Mouse (Mus musculus): Measurements from ENCODE around the gene Rsl24d1. TPM values are rescaled to one million over a fixed set of nuclear protein-coding genes. Genes with fewer than 3 reads are reported as not detected.
A peak's percentile ranks its signal among the peaks of the same experiment; 100 is the strongest.
"Not testable (repeated sequence)": the region's sequence is repeated elsewhere in the genome, so short reads cannot be mapped to it uniquely, and the experiment has no call there.

The Rsl24d1 gene
- polyA plus RNA-seq, 1 experiment from 2014 or later, result 136 TPM

- Histone ChIP-seq H3K27me3 (ENCODE audit: insufficient read depth, poor library complexity, severe bottlenecking) (peaks cover 55% of the 10 kb centered on the region), H3K9me3 (no peaks in the 10 kb centered on the region)
Observed at GRCm38 (mm10) chr9:73105771-73106170, 7.5 kb upstream of the Rsl24d1 start.

GRCm38 (mm10) chr9:73116704-73117103 lies 3.5 kb downstream of the Rsl24d1 start:
- H3K4me1 ChIP-seq (replicated peaks), result peaks cover 11% of the 10 kb centered on the region
- H3K4me3 ChIP-seq; H3K27me3 ChIP-seq (ENCODE audit: insufficient read depth, poor library complexity, severe bottlenecking); DNase-seq (ENCODE audit: low spot score); H3K9me3 ChIP-seq; H3K27ac ChIP-seq: not testable (repeated sequence)
- peaks cover 63% of the 10 kb centered on the region for H3K36me3 ChIP-seq
- 95% methylated on average over 5 of the region's 6 CpGs for WGBS

More at GRCm38 (mm10) chr9:73105771-73106170, 7.5 kb upstream of the Rsl24d1 start:
- Histone ChIP-seq H3K36me3 (no peaks in the 10 kb centered on the region), H3K4me1 (replicated peaks) (peaks cover 11% of the 10 kb centered on the region), H3K27ac (no peak overlapping the region), H3K4me3 (no peak overlapping the region)
- no peak for DNase-seq (ENCODE audit: low spot score)

- Histone ChIP-seq H3K9me3 (no peaks in the 10 kb centered on the region), H3K4me3 (no peak overlapping the region), H3K27ac (no peak overlapping the region), H3K27me3 (ENCODE audit: insufficient read depth, poor library complexity, severe bottlenecking) (no peaks in the 10 kb centered on the region), H3K36me3 (peaks cover 75% of the 10 kb centered on the region), H3K4me1 (replicated peaks) (peaks cover 7% of the 10 kb centered on the region)
- no peak for DNase-seq (ENCODE audit: low spot score)
- WGBS, result 90% methylated on average over 4 of the region's 4 CpGs
Observed at GRCm38 (mm10) chr9:73118012-73118411, 4.8 kb downstream of the Rsl24d1 start.

GRCm38 (mm10) chr9:73121735-73122134 lies 8.5 kb downstream of the Rsl24d1 start:
- Histone ChIP-seq H3K36me3 (peaks cover 94% of the 10 kb centered on the region), H3K4me1 (replicated peaks) (no peaks in the 10 kb centered on the region), H3K9me3 (no peaks in the 10 kb centered on the region), H3K27me3 (ENCODE audit: insufficient read depth, poor library complexity, severe bottlenecking) (no peaks in the 10 kb centered on the region), H3K27ac (no peak overlapping the region), H3K4me3 (no peak overlapping the region)
- no peak for DNase-seq (ENCODE audit: low spot score)
- WGBS, result 80% methylated on average over 8 of the region's 8 CpGs

GRCm38 (mm10) chr9:73125043-73125570 lies 11.9 kb downstream of the Rsl24d1 start:
- H3K27me3 ChIP-seq (ENCODE audit: insufficient read depth, poor library complexity, severe bottlenecking), result no peaks in the 10 kb centered on the region
- no peaks in the 10 kb centered on the region for H3K4me1 ChIP-seq (replicated peaks)
- DNase-seq (ENCODE audit: low spot score), result no peak
- 91% methylated on average over 8 of the region's 8 CpGs for WGBS
- H3K4me3 ChIP-seq, result no peak overlapping the region
- no peaks in the 10 kb centered on the region for H3K9me3 ChIP-seq
- peaks cover 98% of the 10 kb centered on the region for H3K36me3 ChIP-seq
- H3K27ac ChIP-seq, result no peak overlapping the region

GRCm38 (mm10) chr9:73127457-73127856 lies 14.2 kb downstream of the Rsl24d1 start:
- H3K36me3 ChIP-seq, result peaks cover 84% of the 10 kb centered on the region
- WGBS, result 78% methylated on average over 2 of the region's 2 CpGs

GRCm38 (mm10) chr9:73129875-73130274 lies 16.6 kb downstream of the Rsl24d1 start:
- WGBS, result 79% methylated on average over 8 of the region's 8 CpGs

More at GRCm38 (mm10) chr9:73127457-73127856, 14.2 kb downstream of the Rsl24d1 start:
- no peak for DNase-seq (ENCODE audit: low spot score)
- H3K9me3 ChIP-seq, result no peaks in the 10 kb centered on the region
- no peaks in the 10 kb centered on the region for H3K4me1 ChIP-seq (replicated peaks)
- H3K4me3 ChIP-seq, result no peak overlapping the region
- H3K27me3 ChIP-seq (ENCODE audit: insufficient read depth, poor library complexity, severe bottlenecking), result no peaks in the 10 kb centered on the region
- no peak overlapping the region for H3K27ac ChIP-seq

GRCm38 (mm10) chr9:73130529-73130928 lies 17.3 kb downstream of the Rsl24d1 start:
- H3K27me3 ChIP-seq (ENCODE audit: insufficient read depth, poor library complexity, severe bottlenecking), result no peaks in the 10 kb centered on the region
- no peak overlapping the region for H3K4me3 ChIP-seq
- no peak overlapping the region for H3K27ac ChIP-seq
- no peaks in the 10 kb centered on the region for H3K9me3 ChIP-seq
- no peak for DNase-seq (ENCODE audit: low spot score)
- H3K36me3 ChIP-seq, result peaks cover 54% of the 10 kb centered on the region
- H3K4me1 ChIP-seq (replicated peaks), result no peaks in the 10 kb centered on the region
- 92% methylated on average over 4 of the region's 4 CpGs for WGBS

More at GRCm38 (mm10) chr9:73129875-73130274, 16.6 kb downstream of the Rsl24d1 start:
- H3K9me3 ChIP-seq, result no peaks in the 10 kb centered on the region
- no peak overlapping the region for H3K4me3 ChIP-seq
- H3K27ac ChIP-seq, result no peak overlapping the region
- no peak for DNase-seq (ENCODE audit: low spot score)
- no peaks in the 10 kb centered on the region for H3K4me1 ChIP-seq (replicated peaks)
- no peaks in the 10 kb centered on the region for H3K27me3 ChIP-seq (ENCODE audit: insufficient read depth, poor library complexity, severe bottlenecking)
- H3K36me3 ChIP-seq, result peaks cover 61% of the 10 kb centered on the region

- Histone ChIP-seq H3K4me3 (no peak overlapping the region), H3K4me1 (replicated peaks) (no peaks in the 10 kb centered on the region), H3K27me3 (ENCODE audit: insufficient read depth, poor library complexity, severe bottlenecking) (no peaks in the 10 kb centered on the region), H3K27ac (peak overlapping the region; percentile 18; the same call in 1 of the 2 replicates), H3K36me3 (no peaks in the 10 kb centered on the region), H3K9me3 (0 out of 2 replicates have a peak, but pooled peaks cover 2% of the 10 kb centered on the region)
- WGBS, result 71% methylated on average over 11 of the region's 11 CpGs
- DNase-seq (ENCODE audit: low spot score), result peak; percentile 11
Observed at GRCm38 (mm10) chr9:73137341-73137886, 24.2 kb downstream of the Rsl24d1 start.

GRCm38 (mm10) chr9:73154347-73154746 lies 41.1 kb downstream of the Rsl24d1 start:
- Histone ChIP-seq H3K4me1 (replicated peaks) (no peaks in the 10 kb centered on the region), H3K36me3 (no peaks in the 10 kb centered on the region), H3K4me3 (no peak overlapping the region), H3K27me3 (ENCODE audit: insufficient read depth, poor library complexity, severe bottlenecking) (no peaks in the 10 kb centered on the region), H3K27ac (no peak overlapping the region), H3K9me3 (no peaks in the 10 kb centered on the region)
- WGBS, result 60% methylated on average over 9 of the region's 9 CpGs
- DNase-seq (ENCODE audit: low spot score), result no peak

GRCm38 (mm10) chr9:73157968-73158367 lies 44.7 kb downstream of the Rsl24d1 start:
- Histone ChIP-seq H3K4me1 (replicated peaks) (no peaks in the 10 kb centered on the region), H3K27me3 (ENCODE audit: insufficient read depth, poor library complexity, severe bottlenecking) (no peaks in the 10 kb centered on the region), H3K9me3 (no peaks in the 10 kb centered on the region), H3K27ac (no peak overlapping the region), H3K36me3 (no peaks in the 10 kb centered on the region), H3K4me3 (no peak overlapping the region)
- 84% methylated on average over 4 of the region's 4 CpGs for WGBS
- DNase-seq (ENCODE audit: low spot score), result no peak

GRCm38 (mm10) chr9:73159265-73159664 lies 46.0 kb downstream of the Rsl24d1 start:
- Histone ChIP-seq H3K4me1 (replicated peaks) (no peaks in the 10 kb centered on the region), H3K9me3 (no peaks in the 10 kb centered on the region), H3K4me3 (no peak overlapping the region), H3K27me3 (ENCODE audit: insufficient read depth, poor library complexity, severe bottlenecking) (no peaks in the 10 kb centered on the region; the same call in 1 of the 2 replicates), H3K27ac (no peak overlapping the region), H3K36me3 (no peaks in the 10 kb centered on the region)
- WGBS, result 48% methylated on average over 1 of the region's 1 CpGs
- DNase-seq (ENCODE audit: low spot score), result no peak

- 25% methylated on average over 26 of the region's 26 CpGs for WGBS
Observed at GRCm38 (mm10) chr9:73162571-73163333, 49.5 kb downstream of the Rsl24d1 start.

More at GRCm38 (mm10) chr9:73162571-73163333, 49.5 kb downstream of the Rsl24d1 start:
- Histone ChIP-seq H3K9me3 (no peaks in the 10 kb centered on the region), H3K4me1 (replicated peaks) (no peaks in the 10 kb centered on the region), H3K36me3 (no peaks in the 10 kb centered on the region), H3K27me3 (ENCODE audit: insufficient read depth, poor library complexity, severe bottlenecking) (no peaks in the 10 kb centered on the region; the same call in 1 of the 2 replicates), H3K27ac (no peak overlapping the region), H3K4me3 (peak overlapping the region; percentile 39)
- DNase-seq (ENCODE audit: low spot score), result peak; percentile 80
